Comparison of ENCODE assay signal across 15 mouse cellular contexts in the genomic region with DNA sequence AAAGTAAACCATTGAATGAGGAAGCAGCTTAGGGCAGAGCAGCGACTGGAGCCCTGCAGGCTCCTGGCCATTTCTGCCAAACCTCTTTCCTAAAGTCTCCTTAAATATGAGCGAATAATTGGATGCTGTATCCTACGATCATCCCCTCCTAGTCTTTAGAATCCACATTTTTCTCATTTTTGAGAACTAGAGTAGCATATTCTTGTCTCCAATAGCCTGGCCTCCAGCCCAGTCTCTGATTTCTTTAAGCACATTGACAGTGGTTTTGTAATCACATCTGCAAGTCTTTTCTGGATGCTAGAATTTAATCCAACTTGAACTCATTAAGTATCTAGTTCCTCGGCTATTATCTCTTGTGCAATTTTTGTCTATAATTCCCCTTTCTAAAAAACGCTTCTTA.
DNase-seq lines count a peak whose midpoint lies in the region; ATAC-seq and TF ChIP-seq lines count a peak whose summit lies in the region.
"Had no signal": no experiment of that assay in that cellular context is flagged by ENCODE, and none has a peak within 500 bp of the region (broad histone marks: within the 10 kb centered on the region; RNA-seq: fewer than 3 reads in every experiment).

No protein-coding gene starts in this region.

- H3K9me3 ChIP-seq in lung, embryonic 14.5 days (ENCODE audit: low read depth, low read length) = no peaks in the 10 kb centered on the region
- no peaks in the 10 kb centered on the region for H3K9me3 ChIP-seq in hindbrain, embryonic 13.5 days

- 0 out of 2 replicates have a peak, but pooled peaks have one; percentile 47 for ATAC-seq in frontal cortex, adult (ENCODE audit: low TSS enrichment)
- no peak for ATAC-seq in lung, embryonic 14.5 days (ENCODE audit: insufficient read depth)
- ATAC-seq in hindbrain, embryonic 13.5 days (ENCODE audit: low FRiP score) = no peak
- ATAC-seq: forebrain, embryonic 14.5 days; hindbrain, embryonic 16.5 days had no signal

- DNase-seq in frontal cortex, postnatal 10 days (ENCODE audit: low spot score in 2 of 2) = no peak
- peak; percentile 85 for DNase-seq in lung, embryonic 14.5 days
- no peak for DNase-seq in lung, adult 2 months
- DNase-seq in gastrocnemius, postnatal 10 days = peak; percentile 49
- peak; percentile 14 for DNase-seq in lung, postnatal 25 days (ENCODE audit: low spot score)
- DNase-seq in thymus, postnatal 10 days (ENCODE audit: low spot score in 2 of 2) = no peak
- DNase-seq: cerebellum, adult 2 months; embryo, embryonic 11 days had no signal

- no peak overlapping the region for H3K9ac ChIP-seq in lung, embryonic 14.5 days
- no peak overlapping the region for H3K9ac ChIP-seq in hindbrain, embryonic 13.5 days
- H3K9ac ChIP-seq: liver, embryonic 14.5 days had no signal

- no peaks in the 10 kb centered on the region for H3K27me3 ChIP-seq in lung, embryonic 14.5 days (ENCODE audit: insufficient read depth, low read length)
- no peaks in the 10 kb centered on the region for H3K27me3 ChIP-seq in hindbrain, embryonic 13.5 days

- H3K4me1 ChIP-seq in lung, embryonic 14.5 days (ENCODE audit: insufficient read depth) = peaks cover 25% of the 10 kb centered on the region
- peaks cover 5% of the 10 kb centered on the region; the same call in 1 of the 2 replicates for H3K4me1 ChIP-seq in lung, adult 2 months (ENCODE audit: control insufficient read depth, insufficient read depth, low read length)
- no peaks in the 10 kb centered on the region for H3K4me1 ChIP-seq in hindbrain, embryonic 13.5 days (replicated peaks)

- H3K36me3 ChIP-seq in lung, embryonic 14.5 days (ENCODE audit: insufficient read depth) = no peaks in the 10 kb centered on the region
- H3K36me3 ChIP-seq in hindbrain, embryonic 13.5 days = no peaks in the 10 kb centered on the region

- TF ChIP-seq CTCF in lung, embryonic 14.5 days (IDR thresholded peaks at IDR 0.05; ENCODE audit: low read depth) = no peak
- no peak for TF ChIP-seq CTCF in lung, adult 2 months (IDR thresholded peaks at IDR 0.05; ENCODE audit: insufficient read depth, low read length)

- H3K4me2 ChIP-seq in lung, embryonic 14.5 days = no peak overlapping the region
- no peak overlapping the region for H3K4me2 ChIP-seq in hindbrain, embryonic 13.5 days

- TF ChIP-seq POLR2A in lung, adult 2 months (IDR thresholded peaks at IDR 0.05; ENCODE audit: borderline replicate concordance, extremely low read depth, low read depth, low read length) = no peak

- H3K4me3 ChIP-seq in lung, embryonic 14.5 days (ENCODE audit: low read depth, low read length) = no peak overlapping the region
- H3K4me3 ChIP-seq in lung, adult 2 months (replicated peaks; ENCODE audit: extremely low read depth, low read depth, low read length) = no peak overlapping the region
- no peak overlapping the region for H3K4me3 ChIP-seq in hindbrain, embryonic 13.5 days
- H3K4me3 ChIP-seq: layer of hippocampus, adult 2 months; myocyte had no signal

- H3K27ac ChIP-seq in lung, embryonic 14.5 days (ENCODE audit: low read depth) = peak overlapping the region; percentile 73; the same call in 1 of the 2 replicates
- H3K27ac ChIP-seq in hindbrain, embryonic 13.5 days = no peak overlapping the region
- H3K27ac ChIP-seq: layer of hippocampus, adult 2 months; liver, embryonic 14.5 days had no signal

- 46% methylated on average over 5 of the region's 5 CpGs for WGBS in lung, embryonic 14.5 days
- WGBS in lung, adult 2 months = 70% methylated on average over 5 of the region's 5 CpGs
- 87% methylated on average over 5 of the region's 5 CpGs for WGBS in hindbrain, embryonic 13.5 days

Comparison
In these comparisons a context has a peak if more than half of its experiments do, and no peak if none do; other contexts are left out.
1. DNase-seq: peak in lung, embryonic 14.5 days (single experiment), gastrocnemius, postnatal 10 days (single experiment) and lung, postnatal 25 days (single experiment); none in frontal cortex, postnatal 10 days (0 of 2), lung, adult 2 months (single experiment) and thymus, postnatal 10 days (0 of 2).